ENCODE assay signal across 8 mouse cellular contexts in the genomic region with DNA sequence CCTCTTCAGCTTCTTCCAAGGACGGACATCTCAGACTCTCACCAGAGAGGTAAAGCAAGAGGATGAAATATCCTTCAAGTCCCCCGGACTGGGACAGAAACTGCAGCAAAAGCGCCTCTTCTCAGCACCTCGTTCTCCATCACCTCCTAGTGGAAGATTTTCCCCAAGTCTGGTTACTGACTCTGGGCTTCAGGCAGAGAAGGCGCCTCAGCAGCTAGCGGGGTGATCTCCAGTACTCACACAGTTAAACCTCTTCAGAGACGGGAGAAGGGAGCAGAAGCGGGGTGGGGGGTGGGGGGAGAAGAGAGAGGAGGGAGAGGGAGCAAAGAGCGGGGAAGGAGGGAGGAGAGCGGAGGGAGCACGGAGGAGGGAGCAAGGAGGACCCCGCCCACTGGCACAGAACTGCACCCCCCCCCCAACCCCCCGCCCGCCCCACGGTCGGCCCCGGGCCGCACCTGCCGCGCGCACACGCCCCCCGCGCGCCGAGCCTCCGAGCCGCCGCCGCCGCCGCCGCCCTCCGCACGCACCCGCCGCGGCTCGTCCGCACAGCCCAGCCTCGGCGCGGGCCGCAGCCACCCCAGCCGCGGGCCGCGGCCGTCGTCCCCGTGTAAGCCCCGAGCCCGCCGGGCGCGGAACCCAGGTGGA. TPM values are rescaled to one million over a fixed set of nuclear protein-coding genes. Genes with fewer than 3 reads are reported as not detected.
DNase-seq lines count a peak whose midpoint lies in the region; ATAC-seq lines count a peak whose summit lies in the region.

No protein-coding gene starts in this region.

- H3K27me3 ChIP-seq in heart, embryonic 14.5 days (ENCODE audit: control insufficient read depth, insufficient read depth, low read length) = peaks cover 27% of the 10 kb centered on the region
- H3K27me3 ChIP-seq in liver, embryonic 16.5 days (ENCODE audit: control insufficient read depth, insufficient read depth, low read depth, low read length) = peaks cover 30% of the 10 kb centered on the region

- no peak for ATAC-seq in heart, embryonic 14.5 days (ENCODE audit: insufficient number of reproducible peaks, insufficient read depth, low FRiP score, low read depth)
- no peak for ATAC-seq in liver, embryonic 16.5 days (ENCODE audit: low read depth)

- peaks cover 3 to 10% of the 10 kb centered on the region in 2 experiments; a peak in 3 of 4 replicates for H3K4me1 ChIP-seq in heart, embryonic 14.5 days (ENCODE audit: control insufficient read depth in 2 of 2, insufficient read depth in 2 of 2, low read length in 2 of 2)
- no peaks in the 10 kb centered on the region; the same call in 1 of the 2 replicates for H3K4me1 ChIP-seq in liver, embryonic 16.5 days (ENCODE audit: control insufficient read depth, low read depth, low read length)

- H3K4me3 ChIP-seq in heart, embryonic 14.5 days (ENCODE audit: control insufficient read depth in 1 of 2, insufficient read depth in 1 of 2, low read depth in 1 of 2, low read length in 2 of 2) = peak overlapping the region; percentile 58 to 60
- peak overlapping the region; percentile 44 for H3K4me3 ChIP-seq in liver, embryonic 16.5 days (ENCODE audit: low read depth, low read length)

- WGBS in heart, embryonic 14.5 days = under 1% methylated on average over 25 of the region's 56 CpGs
- WGBS in liver, embryonic 16.5 days (ENCODE audit: insufficient replicate concordance) = 1% methylated on average over 23 of the region's 56 CpGs

- H3K4me2 ChIP-seq in heart, embryonic 14.5 days (ENCODE audit: low read length) = peak overlapping the region; percentile 99
- H3K4me2 ChIP-seq in liver, embryonic 16.5 days (ENCODE audit: low read depth, low read length) = peak overlapping the region; percentile 59

- H3K36me3 ChIP-seq in heart, embryonic 14.5 days (ENCODE audit: control insufficient read depth, insufficient read depth, low read length) = no peaks in the 10 kb centered on the region
- no peaks in the 10 kb centered on the region for H3K36me3 ChIP-seq in liver, embryonic 16.5 days (ENCODE audit: control insufficient read depth, insufficient read depth)

- H3K9me3 ChIP-seq in heart, embryonic 14.5 days (ENCODE audit: control insufficient read depth, low read length) = no peaks in the 10 kb centered on the region
- H3K9me3 ChIP-seq in liver, embryonic 16.5 days (replicated peaks; ENCODE audit: control insufficient read depth, low read length) = no peaks in the 10 kb centered on the region

- H3K9ac ChIP-seq in heart, embryonic 14.5 days (ENCODE audit: low read length) = peak overlapping the region; percentile 56
- no peak overlapping the region for H3K9ac ChIP-seq in liver, embryonic 16.5 days (ENCODE audit: low read depth, low read length)

- H3K27ac ChIP-seq in heart, embryonic 14.5 days (replicated peaks in 1 of 2; ENCODE audit: control insufficient read depth in 1 of 2, insufficient read depth in 1 of 2, low read depth in 2 of 2, low read length in 2 of 2) = no peak overlapping the region
- no peak overlapping the region for H3K27ac ChIP-seq in liver, embryonic 16.5 days (ENCODE audit: low read length)

- peak; percentile 6 for DNase-seq in adrenal gland, postnatal 10 days
- no peak for DNase-seq in adrenal gland, adult 18-20 months (ENCODE audit: low spot score in 2 of 2)
- peak; percentile 72 for DNase-seq in embryo, embryonic 10 days (ENCODE audit: low spot score)
- peak; percentile 41 to 59 for DNase-seq in layer of hippocampus, adult 8-10 months (ENCODE audit: low spot score in 2 of 2)
- DNase-seq in right cerebral cortex, adult 2 months (ENCODE audit: low spot score in 2 of 2) = peak; percentile 65 to 68
- no peak for DNase-seq in urinary bladder, postnatal 10 days (ENCODE audit: low spot score)

RNA-seq across cellular contexts. Expression of gene Anks1b, which starts 0.7 kb away (rescaled TPM):
- total RNA-seq in adrenal gland, postnatal 10 days (2021) = 1 to 10 TPM; 1.7 to 2.0 TPM
- total RNA-seq in adrenal gland, adult 18-20 months (2021) = under 1 TPM; 0.30 to 0.99 TPM
- 0.14 and 0.18 TPM in 2 replicates for polyA plus RNA-seq in heart, embryonic 14.5 days (2014; fragmentation: Nextera tagmentation; extraction: Ambion mirVana)
- 100 to 1,000 TPM; 427 to 543 (median 478) TPM for total RNA-seq in layer of hippocampus, adult 8-10 months (2022)
- polyA plus RNA-seq in liver, embryonic 16.5 days (2015; fragmentation: Nextera tagmentation; extraction: Ambion mirVana) = not detected in 2 replicates

Comparison
In these comparisons a context has a peak if more than half of its experiments do, and no peak if none do; other contexts are left out.
1. DNase-seq: peak in adrenal gland, postnatal 10 days (single experiment), embryo, embryonic 10 days (single experiment), layer of hippocampus, adult 8-10 months (2 of 2) and right cerebral cortex, adult 2 months (2 of 2); none in adrenal gland, adult 18-20 months (0 of 2) and urinary bladder, postnatal 10 days (single experiment).
2. RNA of gene Anks1b, which starts 0.7 kb away (total RNA-seq): 427 to 543 TPM in layer of hippocampus, adult 8-10 months; 1.7 to 2.0 TPM in adrenal gland, postnatal 10 days and 0.30 to 0.99 TPM in adrenal gland, adult 18-20 months; every median in the first group is over 100 times any median in the second.